Mouse (Mus musculus) stomach, postnatal 0 days (tissue): ENCODE measurements at regions not wholly inside any gene's neighbourhood (a gene's known extent, or its start where the extent isn't known, plus 50 kb on each side); places are given as distances from the start of the nearest gene placed in this dataset.

Source experiments
- ATAC-seq: fragments of 200-750 bp; cut with Nextera tagmentation; 2 replicates; pipeline ENCODE4 v1.8.0; 2017; ENCODE audit not compliant: low FRiP score, low TSS enrichment
- DNase-seq: peaks from one replicate; pipeline ENCODE4 v3.0.0-alpha.2; 2016; ENCODE audit warnings: low spot score
- H3K27ac ChIP-seq: fragments of 300-500 bp; sonication (generic); replicated peaks from 2 replicates; pipeline ENCODE4 v1.5.1; 2014; ENCODE audit warnings: mild to moderate bottlenecking, control low read depth
- H3K27me3 ChIP-seq: fragments of 300-500 bp; sonication (generic); 2 replicates; pipeline ENCODE4 v1.6.1; 2014; ENCODE audit warnings: low read length; ENCODE audit not compliant: control insufficient read depth, insufficient read depth
- H3K36me3 ChIP-seq: fragments of 300-500 bp; sonication (generic); 2 replicates; pipeline ENCODE4 v1.6.1; 2014; ENCODE audit warnings: low read length, mixed read lengths; ENCODE audit not compliant: control insufficient read depth, insufficient read depth
- H3K4me1 ChIP-seq: fragments of 300-500 bp; sonication (generic); replicated peaks from 2 replicates; pipeline ENCODE4 v1.6.1; 2014; ENCODE audit warnings: antibody characterized with exemption; ENCODE audit not compliant: control insufficient read depth, insufficient read depth
- H3K4me2 ChIP-seq: fragments of 300-500 bp; sonication (generic); replicated peaks from 2 replicates; pipeline ENCODE4 v1.6.1; 2014; ENCODE audit warnings: low read depth, mild to moderate bottlenecking, control low read depth, moderate library complexity
- H3K4me3 ChIP-seq: fragments of 300-500 bp; sonication (generic); 2 replicates; pipeline ENCODE4 v1.5.1; 2014; ENCODE audit warnings: low read depth, low read length, control low read depth
- H3K9ac ChIP-seq: fragments of 300-500 bp; sonication (generic); 2 replicates; pipeline ENCODE4 v1.6.1; 2014; ENCODE audit warnings: mild to moderate bottlenecking, low read length, control low read depth, mixed read lengths
- H3K9me3 ChIP-seq: fragments of 300-500 bp; sonication (generic); 2 replicates; pipeline ENCODE4 v1.6.1; 2016; ENCODE audit warnings: low read length; ENCODE audit not compliant: control insufficient read depth
- CTCF ChIP-seq: IDR thresholded peaks from 2 replicates; pipeline ENCODE4 v1.5.1; 2016; ENCODE audit warnings: antibody characterized with exemption, low read depth, mild to moderate bottlenecking, moderate library complexity
- EP300 ChIP-seq: optimal IDR thresholded peaks from 2 replicates; pipeline ENCODE3; 2016; ENCODE audit warnings: antibody characterized with exemption
- WGBS: fragments of 180-500 bp; shearing (Covaris S2); extraction: QIAGEN DNeasy Blood & Tissue Kit; methylation state at CpG from one replicate; pipeline ENCODE4 v1.1.7; 2014; 5-methylcytosine and 5-hydroxymethylcytosine counted together

GRCm38 (mm10) chr17:59793434-59793833 is 780.3 kb upstream of the Nudt12 start:
- TF ChIP-seq EP300 (no peak), CTCF (no peak)
- Histone ChIP-seq H3K4me2 (no peak overlapping the region), H3K9ac (no peak overlapping the region), H3K9me3 (no peaks in the 10 kb centered on the region), H3K36me3 (no peaks in the 10 kb centered on the region), H3K27ac (no peak overlapping the region), H3K4me1 (no peaks in the 10 kb centered on the region), H3K4me3 (no peak overlapping the region), H3K27me3 (no peaks in the 10 kb centered on the region)
- no peak for ATAC-seq
- DNase-seq: no peak

DNA sequence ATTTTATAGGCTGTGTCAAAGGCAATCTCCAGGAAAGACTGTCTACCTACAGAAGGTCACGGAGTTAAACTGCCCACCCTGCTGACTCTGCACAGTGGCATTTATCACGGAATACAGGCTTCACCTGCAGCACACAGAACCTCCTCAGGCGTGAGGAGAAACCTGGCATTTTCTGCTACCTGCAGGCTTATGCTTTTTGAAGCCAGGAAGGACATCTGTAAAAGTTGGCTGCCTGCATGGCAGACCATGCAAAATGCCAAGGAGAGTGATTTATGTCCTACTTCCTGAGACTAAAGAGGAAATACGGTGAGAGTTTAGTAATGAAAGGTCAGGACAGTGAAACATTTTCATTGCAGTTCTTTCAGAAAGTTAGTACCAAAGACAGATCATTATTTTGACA is 779.6 kb upstream of the Nudt12 start:
- TF ChIP-seq EP300: no peak
- TF ChIP-seq CTCF: no peak
- DNase-seq (no peak), ATAC-seq (no peak)
- Histone ChIP-seq H3K27me3 (no peaks in the 10 kb centered on the region), H3K9me3 (no peaks in the 10 kb centered on the region), H3K27ac (no peak overlapping the region), H3K4me1 (no peaks in the 10 kb centered on the region), H3K4me3 (no peak overlapping the region), H3K9ac (no peak overlapping the region), H3K36me3 (no peaks in the 10 kb centered on the region), H3K4me2 (no peak overlapping the region)
- 41% methylated on average over 4 of the region's 4 CpGs for WGBS

- H3K27me3 ChIP-seq: no peaks in the 10 kb centered on the region
- WGBS: 61% methylated on average over 3 of the region's 3 CpGs
- H3K9me3 ChIP-seq: no peaks in the 10 kb centered on the region
- H3K4me1 ChIP-seq: no peaks in the 10 kb centered on the region
- TF ChIP-seq EP300 (no peak), CTCF (no peak)
- ATAC-seq (no peak), DNase-seq (no peak)
- H3K36me3 ChIP-seq: no peaks in the 10 kb centered on the region
- H3K27ac ChIP-seq: no peak overlapping the region
- no peak overlapping the region for H3K9ac ChIP-seq
- no peak overlapping the region for H3K4me2 ChIP-seq
- H3K4me3 ChIP-seq: no peak overlapping the region
Measured at GRCm38 (mm10) chr17:59774075-59774474, 760.9 kb upstream of the Nudt12 start.

DNA sequence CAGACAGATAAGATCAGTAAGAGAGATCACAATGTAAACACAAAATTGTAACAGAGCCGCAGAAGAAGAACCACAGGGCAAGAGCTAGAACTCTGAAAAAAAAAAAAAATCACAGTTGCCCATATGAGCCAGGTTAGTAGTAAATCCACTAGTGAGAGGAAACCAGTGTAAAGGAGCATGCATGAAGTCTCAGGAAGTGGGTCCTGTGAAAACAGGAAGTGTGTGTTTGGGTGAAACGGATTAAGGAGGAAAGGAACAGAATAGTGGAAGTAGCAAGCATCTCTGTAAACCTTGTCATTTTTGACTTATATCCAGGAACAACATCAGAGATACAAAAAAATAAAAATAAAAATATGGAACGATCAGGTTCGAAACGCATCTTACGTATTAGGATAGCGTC is 753.4 kb upstream of the Nudt12 start:
- 82% methylated on average over 7 of the region's 7 CpGs for WGBS
- TF ChIP-seq CTCF: no peak
- no peak for TF ChIP-seq EP300
- H3K4me3 ChIP-seq: no peak overlapping the region
- H3K27ac ChIP-seq: no peak overlapping the region
- no peaks in the 10 kb centered on the region for H3K27me3 ChIP-seq
- ATAC-seq (no peak), DNase-seq (no peak)
- no peak overlapping the region for H3K4me2 ChIP-seq
- no peaks in the 10 kb centered on the region for H3K9me3 ChIP-seq
- no peaks in the 10 kb centered on the region for H3K36me3 ChIP-seq
- no peaks in the 10 kb centered on the region for H3K4me1 ChIP-seq
- no peak overlapping the region for H3K9ac ChIP-seq

DNA sequence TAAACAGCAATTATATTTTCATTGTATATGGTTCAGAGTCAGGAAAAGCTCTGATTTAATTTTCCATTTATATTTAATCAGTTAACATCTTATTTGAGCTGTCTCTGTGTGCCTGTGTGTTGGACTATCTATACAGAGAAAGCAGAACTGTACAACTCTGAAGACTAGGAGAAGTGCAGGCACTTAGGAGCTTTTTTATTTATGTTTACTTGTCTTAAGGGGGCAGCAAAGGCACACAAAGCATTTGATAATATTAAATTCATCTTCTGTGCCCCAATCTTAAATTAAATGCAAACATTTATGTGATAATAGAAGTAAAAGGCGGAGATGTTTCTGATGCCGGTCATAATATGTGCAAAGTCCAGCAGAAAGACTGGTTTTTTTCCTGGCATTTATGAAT is 751.3 kb upstream of the Nudt12 start:
- TF ChIP-seq EP300: no peak
- TF ChIP-seq CTCF: 0 out of 2 replicates have a peak, but pooled peaks have one; percentile 11
- H3K9me3 ChIP-seq: no peaks in the 10 kb centered on the region
- H3K36me3 ChIP-seq: no peaks in the 10 kb centered on the region
- H3K4me2 ChIP-seq: no peak overlapping the region
- H3K4me3 ChIP-seq: no peak overlapping the region
- no peaks in the 10 kb centered on the region for H3K27me3 ChIP-seq
- DNase-seq (no peak), ATAC-seq (no peak)
- no peaks in the 10 kb centered on the region for H3K4me1 ChIP-seq
- no peak overlapping the region for H3K27ac ChIP-seq
- no peak overlapping the region for H3K9ac ChIP-seq
- WGBS: 58% methylated on average over 2 of the region's 2 CpGs

- Histone ChIP-seq H3K4me2 (no peak overlapping the region), H3K9me3 (no peaks in the 10 kb centered on the region), H3K4me3 (no peak overlapping the region), H3K4me1 (no peaks in the 10 kb centered on the region), H3K36me3 (no peaks in the 10 kb centered on the region), H3K27me3 (no peaks in the 10 kb centered on the region), H3K9ac (no peak overlapping the region), H3K27ac (no peak overlapping the region)
- no peak for ATAC-seq
- no peak for DNase-seq
- no peak for TF ChIP-seq CTCF
- TF ChIP-seq EP300: no peak
- WGBS: 49% methylated on average over 4 of the region's 4 CpGs
Measured at GRCm38 (mm10) chr17:59762068-59762467, 748.9 kb upstream of the Nudt12 start.
